Mouse (Mus musculus): ENCODE measurements around the gene Bfsp2. TPM values are rescaled to one million over a fixed set of nuclear protein-coding genes. Genes with fewer than 3 reads are reported as not detected.
"Not testable (repeated sequence)": the region's sequence is repeated elsewhere in the genome, so short reads cannot be mapped to it uniquely, and the experiment has no call there.

Gene Bfsp2
- polyA plus RNA-seq, 1 experiment from 2014 or later: 2.2 TPM

DNA sequence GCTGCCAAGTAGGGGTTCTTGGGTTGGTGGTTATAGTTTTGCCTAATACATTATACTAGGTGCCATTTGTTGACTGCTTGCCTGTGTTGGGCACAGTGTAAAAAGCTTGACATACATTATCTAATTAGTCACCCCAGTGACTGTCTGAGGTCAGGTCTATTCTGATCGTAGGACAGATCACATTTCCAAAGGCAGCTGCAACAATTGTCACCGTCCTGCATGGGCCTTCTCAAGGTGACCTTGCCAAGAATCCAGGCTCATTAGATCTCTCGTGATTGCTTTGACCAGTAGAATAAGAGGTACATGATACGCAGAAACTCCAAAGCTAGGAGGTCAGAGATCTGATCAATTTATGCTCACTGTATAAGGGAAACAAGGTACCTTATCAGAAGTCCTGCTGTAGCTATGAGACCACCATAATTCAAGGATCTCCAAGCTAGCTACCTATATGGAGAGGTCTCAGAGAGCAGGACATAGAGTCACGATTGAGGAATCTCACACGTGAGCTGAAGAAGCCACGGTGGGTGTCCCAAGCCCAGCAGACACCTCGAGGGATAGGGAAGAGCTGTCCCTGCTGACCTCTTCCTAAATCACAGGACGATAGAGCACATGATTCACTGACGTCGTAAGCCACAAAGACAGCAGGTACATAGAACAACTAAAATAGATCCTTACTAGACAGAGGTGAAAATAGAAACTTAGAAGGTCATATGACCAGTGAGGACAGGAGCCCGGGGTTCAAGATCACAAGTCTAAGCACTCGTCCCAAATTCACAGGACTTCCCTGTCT is 49.6 kb downstream of the Bfsp2 start:
- Histone ChIP-seq H3K27ac (ENCODE audit: low read length) (no peak overlapping the region), H3K27me3 (ENCODE audit: control insufficient read depth, insufficient read depth, low read depth, low read length) (no peaks in the 10 kb centered on the region), H3K4me3 (ENCODE audit: low read depth, low read length) (no peak overlapping the region), H3K9ac (ENCODE audit: low read depth, low read length) (no peak overlapping the region), H3K9me3 (replicated peaks; ENCODE audit: control insufficient read depth, low read length, poor library complexity, severe bottlenecking) (no peaks in the 10 kb centered on the region), H3K4me2 (ENCODE audit: low read length) (no peak overlapping the region), H3K4me1 (ENCODE audit: control insufficient read depth, insufficient read depth, low read length) (0 out of 2 replicates have a peak, but pooled peaks cover 2% of the 10 kb centered on the region), H3K36me3 (ENCODE audit: control insufficient read depth, insufficient read depth, low read length) (no peaks in the 10 kb centered on the region)
- 88% methylated on average over 13 of the region's 13 CpGs for WGBS
- no peak for ATAC-seq

DNA sequence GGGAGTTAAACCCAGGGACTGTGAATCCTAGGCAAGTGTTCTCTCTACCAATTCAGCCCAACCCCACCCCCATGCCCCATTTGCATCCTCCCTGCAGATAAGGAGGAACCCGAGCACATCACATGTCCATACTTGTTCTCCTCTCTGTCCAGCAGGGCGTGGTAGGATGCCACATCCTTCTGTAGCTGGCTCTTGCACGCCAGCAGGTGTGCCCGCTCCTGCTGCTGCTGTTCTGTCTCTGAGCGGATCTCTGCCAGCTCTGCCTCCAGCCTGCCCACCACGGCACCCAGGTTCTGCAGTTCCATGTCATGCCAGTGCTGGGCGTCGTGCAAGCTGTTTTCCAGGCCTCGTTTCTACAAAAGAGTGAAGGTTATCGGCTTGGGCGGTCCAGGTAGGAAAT is 53.8 kb downstream of the Bfsp2 start:
- no peak for ATAC-seq
- Histone ChIP-seq H3K9ac (ENCODE audit: low read depth, low read length) (no peak overlapping the region), H3K36me3 (ENCODE audit: control insufficient read depth, insufficient read depth, low read length) (no peaks in the 10 kb centered on the region), H3K27ac (ENCODE audit: low read length) (no peak overlapping the region), H3K4me3 (ENCODE audit: low read depth, low read length) (no peak overlapping the region), H3K4me2 (ENCODE audit: low read length) (no peak overlapping the region), H3K4me1 (ENCODE audit: control insufficient read depth, insufficient read depth, low read length) (peaks cover 9% of the 10 kb centered on the region), H3K9me3 (replicated peaks; ENCODE audit: control insufficient read depth, low read length, poor library complexity, severe bottlenecking) (no peaks in the 10 kb centered on the region), H3K27me3 (ENCODE audit: control insufficient read depth, insufficient read depth, low read depth, low read length) (no peaks in the 10 kb centered on the region)
- WGBS: 83% methylated on average over 11 of the region's 11 CpGs

DNA sequence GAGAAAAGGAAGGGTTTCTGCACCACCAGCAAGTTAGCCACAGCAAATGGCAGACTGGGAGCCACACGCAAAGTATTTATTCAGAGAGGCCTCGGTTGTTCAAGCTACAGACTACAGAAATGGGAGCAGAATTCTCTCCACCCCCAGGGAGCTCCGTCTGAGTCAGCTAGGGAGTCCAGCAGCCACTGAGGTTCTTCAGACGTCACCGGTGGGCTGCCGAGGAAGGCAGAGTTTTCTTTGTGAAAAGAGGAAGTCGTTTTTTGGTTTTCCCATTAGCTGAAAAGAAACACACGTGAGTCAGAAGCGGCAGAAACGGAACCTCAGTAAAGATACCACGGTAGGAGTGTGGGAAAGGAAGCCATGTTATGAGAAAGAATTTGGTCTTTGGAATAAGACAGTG is 55.4 kb downstream of the Bfsp2 start:
- no peak overlapping the region for H3K27ac ChIP-seq (ENCODE audit: low read length)
- H3K4me2 ChIP-seq (ENCODE audit: low read length): no peak overlapping the region
- H3K36me3 ChIP-seq (ENCODE audit: control insufficient read depth, insufficient read depth, low read length): no peaks in the 10 kb centered on the region
- H3K4me1 ChIP-seq (ENCODE audit: control insufficient read depth, insufficient read depth, low read length): peaks cover 16% of the 10 kb centered on the region
- H3K27me3 ChIP-seq (ENCODE audit: control insufficient read depth, insufficient read depth, low read depth, low read length): no peaks in the 10 kb centered on the region
- WGBS: 85% methylated on average over 11 of the region's 11 CpGs
- no peak overlapping the region for H3K9ac ChIP-seq (ENCODE audit: low read depth, low read length)
- no peaks in the 10 kb centered on the region for H3K9me3 ChIP-seq (replicated peaks; ENCODE audit: control insufficient read depth, low read length, poor library complexity, severe bottlenecking)
- no peak overlapping the region for H3K4me3 ChIP-seq (ENCODE audit: low read depth, low read length)
- no peak for ATAC-seq

DNA sequence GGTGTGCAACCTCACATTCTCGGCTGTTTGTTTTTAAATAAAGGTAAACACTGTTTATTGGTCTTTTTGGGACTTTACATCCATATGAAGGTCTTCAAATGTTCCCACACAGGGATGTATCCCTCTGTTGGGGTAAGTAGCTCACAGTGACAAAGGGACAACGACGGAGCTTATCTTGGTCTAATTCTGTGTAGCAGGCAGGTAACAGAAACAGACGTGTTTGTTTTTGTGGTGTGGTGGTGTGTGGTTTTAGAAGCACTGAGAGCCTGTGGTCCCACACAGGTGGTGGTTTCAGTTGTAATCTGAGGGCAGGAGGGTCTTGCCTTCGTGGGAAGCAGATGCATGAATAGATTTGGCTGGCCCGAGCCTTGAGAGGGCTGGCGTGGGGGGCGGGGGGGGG is 56.3 kb downstream of the Bfsp2 start:
- Histone ChIP-seq H3K4me1 (ENCODE audit: control insufficient read depth, insufficient read depth, low read length) (peaks cover 16% of the 10 kb centered on the region), H3K27me3 (ENCODE audit: control insufficient read depth, insufficient read depth, low read depth, low read length) (no peaks in the 10 kb centered on the region), H3K36me3 (ENCODE audit: control insufficient read depth, insufficient read depth, low read length) (no peaks in the 10 kb centered on the region), H3K9me3 (replicated peaks; ENCODE audit: control insufficient read depth, low read length, poor library complexity, severe bottlenecking) (no peaks in the 10 kb centered on the region), H3K4me2 (ENCODE audit: low read length) (no peak overlapping the region), H3K27ac (ENCODE audit: low read length) (0 out of 2 replicates have a peak overlapping the region, but pooled peaks have one; percentile 50), H3K9ac (ENCODE audit: low read depth, low read length) (no peak overlapping the region), H3K4me3 (ENCODE audit: low read depth, low read length) (no peak overlapping the region)
- no peak for ATAC-seq
- 81% methylated on average over 7 of the region's 8 CpGs for WGBS

DNA sequence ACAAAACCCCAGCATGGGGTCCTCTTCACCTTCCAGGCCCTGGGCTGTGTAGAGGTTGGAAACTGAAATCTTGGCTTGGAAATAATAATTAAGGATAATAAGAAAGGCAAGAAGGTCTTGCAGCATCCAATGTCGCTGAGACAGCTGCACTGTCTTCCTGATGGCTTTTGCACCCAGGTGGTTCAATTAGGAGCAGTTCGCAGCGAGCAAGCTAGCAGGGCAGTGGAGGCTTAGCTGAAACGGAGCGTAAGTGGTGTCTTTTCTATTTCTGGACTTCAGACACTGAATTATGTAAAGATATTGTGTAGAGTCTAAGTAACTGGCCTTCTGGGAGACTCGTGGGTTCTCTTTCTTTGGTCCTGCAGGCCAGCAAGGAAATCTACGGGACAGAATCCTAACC is 56.8 kb downstream of the Bfsp2 start:
- Histone ChIP-seq H3K27ac (ENCODE audit: low read length) (peak overlapping the region; percentile 50; the same call in 1 of the 2 replicates), H3K9ac (ENCODE audit: low read depth, low read length) (no peak overlapping the region), H3K4me2 (ENCODE audit: low read length) (no peak overlapping the region), H3K36me3 (ENCODE audit: control insufficient read depth, insufficient read depth, low read length) (no peaks in the 10 kb centered on the region), H3K4me1 (ENCODE audit: control insufficient read depth, insufficient read depth, low read length) (peaks cover 16% of the 10 kb centered on the region), H3K9me3 (replicated peaks; ENCODE audit: control insufficient read depth, low read length, poor library complexity, severe bottlenecking) (no peaks in the 10 kb centered on the region), H3K4me3 (ENCODE audit: low read depth, low read length) (no peak overlapping the region), H3K27me3 (ENCODE audit: control insufficient read depth, insufficient read depth, low read depth, low read length) (no peaks in the 10 kb centered on the region)
- ATAC-seq: peak; percentile 51
- 52% methylated on average over 7 of the region's 7 CpGs for WGBS

DNA sequence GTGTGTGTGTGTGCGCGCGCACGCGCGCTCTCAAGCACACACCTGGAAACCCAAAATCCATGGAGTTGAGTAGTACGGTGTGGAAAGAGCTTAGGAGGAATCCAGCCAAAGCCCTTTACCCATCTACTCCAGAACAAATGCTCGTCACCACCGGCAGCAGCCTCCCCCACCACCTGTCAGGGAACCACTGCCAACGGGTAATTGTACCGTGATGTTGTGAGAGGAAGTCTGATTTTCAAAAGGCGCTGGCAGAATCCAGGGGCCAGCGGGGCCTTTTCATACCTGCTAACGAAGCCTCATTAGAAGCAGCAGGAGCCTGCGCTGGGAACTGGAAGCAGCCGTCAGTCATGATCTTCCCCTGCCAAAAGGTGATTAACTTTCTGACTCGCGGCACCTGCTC is 57.4 kb downstream of the Bfsp2 start:
- peak; percentile 69 for ATAC-seq
- H3K4me2 ChIP-seq (ENCODE audit: low read length): peak overlapping the region; percentile 9; the same call in 1 of the 2 replicates
- H3K27me3 ChIP-seq (ENCODE audit: control insufficient read depth, insufficient read depth, low read depth, low read length): no peaks in the 10 kb centered on the region
- H3K4me3 ChIP-seq (ENCODE audit: low read depth, low read length): no peak overlapping the region
- peaks cover 16% of the 10 kb centered on the region for H3K4me1 ChIP-seq (ENCODE audit: control insufficient read depth, insufficient read depth, low read length)
- no peaks in the 10 kb centered on the region for H3K9me3 ChIP-seq (replicated peaks; ENCODE audit: control insufficient read depth, low read length, poor library complexity, severe bottlenecking)
- H3K36me3 ChIP-seq (ENCODE audit: control insufficient read depth, insufficient read depth, low read length): no peaks in the 10 kb centered on the region
- no peak overlapping the region for H3K9ac ChIP-seq (ENCODE audit: low read depth, low read length)
- H3K27ac ChIP-seq (ENCODE audit: low read length): peak overlapping the region; percentile 56
- 48% methylated on average over 18 of the region's 18 CpGs for WGBS

DNA sequence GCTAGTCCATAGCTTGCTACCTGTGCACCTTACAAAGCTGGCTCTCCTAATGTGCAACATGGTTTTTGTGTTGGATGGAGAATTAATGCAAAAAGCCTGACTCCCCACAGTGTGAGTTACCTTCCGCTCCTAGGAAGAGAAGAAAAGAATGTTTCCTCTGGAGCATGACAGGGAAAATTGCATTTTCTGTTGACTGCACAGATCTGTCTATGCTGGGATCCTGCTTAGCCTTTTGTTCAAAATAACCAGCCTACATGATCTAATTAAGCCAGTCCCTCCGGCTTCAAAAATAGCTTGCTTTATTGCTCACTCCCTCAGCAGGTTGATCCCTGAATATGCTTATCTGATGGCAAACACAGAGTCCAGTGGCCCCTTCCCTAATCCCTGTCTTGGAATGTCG is 59.4 kb downstream of the Bfsp2 start:
- WGBS: 15% methylated on average over 3 of the region's 3 CpGs
- Histone ChIP-seq H3K36me3 (ENCODE audit: control insufficient read depth, insufficient read depth, low read length) (no peaks in the 10 kb centered on the region), H3K4me1 (ENCODE audit: control insufficient read depth, insufficient read depth, low read length) (peaks cover 16% of the 10 kb centered on the region), H3K27ac (ENCODE audit: low read length) (peak overlapping the region; percentile 38; the same call in 1 of the 2 replicates), H3K4me3 (ENCODE audit: low read depth, low read length) (no peak overlapping the region), H3K9me3 (replicated peaks; ENCODE audit: control insufficient read depth, low read length, poor library complexity, severe bottlenecking) (no peaks in the 10 kb centered on the region), H3K9ac (ENCODE audit: low read depth, low read length) (no peak overlapping the region), H3K27me3 (ENCODE audit: control insufficient read depth, insufficient read depth, low read depth, low read length) (no peaks in the 10 kb centered on the region), H3K4me2 (ENCODE audit: low read length) (no peak overlapping the region)
- no peak for ATAC-seq

DNA sequence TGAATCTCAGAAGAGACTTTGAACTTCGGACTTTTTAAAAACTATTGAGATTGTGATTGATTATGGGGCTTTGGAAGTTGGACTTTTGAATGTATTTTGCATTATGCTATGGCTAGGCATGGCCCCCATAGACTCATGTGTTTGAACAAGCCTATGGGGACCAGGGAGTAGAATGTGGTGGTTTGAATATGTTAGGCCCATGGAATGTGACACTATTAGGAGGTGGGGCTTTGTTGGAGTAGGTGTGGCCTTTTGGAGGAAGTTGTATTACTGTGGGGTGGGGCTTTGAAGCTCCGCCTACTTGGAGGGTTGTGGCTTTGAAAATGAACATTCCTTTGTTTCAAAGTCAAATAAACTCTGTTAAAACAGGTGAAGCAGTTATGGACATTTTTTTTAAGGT is 61.4 kb downstream of the Bfsp2 start:
- no peaks in the 10 kb centered on the region for H3K27me3 ChIP-seq (ENCODE audit: control insufficient read depth, insufficient read depth, low read depth, low read length)
- no peak overlapping the region for H3K4me3 ChIP-seq (ENCODE audit: low read depth, low read length)
- no peak overlapping the region for H3K27ac ChIP-seq (ENCODE audit: low read length)
- peaks cover 22% of the 10 kb centered on the region for H3K4me1 ChIP-seq (ENCODE audit: control insufficient read depth, insufficient read depth, low read length)
- WGBS: 94% methylated on average over 2 of the region's 2 CpGs
- no peak overlapping the region for H3K4me2 ChIP-seq (ENCODE audit: low read length)
- H3K9ac ChIP-seq (ENCODE audit: low read depth, low read length): no peak overlapping the region
- H3K9me3 ChIP-seq (replicated peaks; ENCODE audit: control insufficient read depth, low read length, poor library complexity, severe bottlenecking): no peaks in the 10 kb centered on the region
- H3K36me3 ChIP-seq (ENCODE audit: control insufficient read depth, insufficient read depth, low read length): no peaks in the 10 kb centered on the region
- ATAC-seq: no peak

DNA sequence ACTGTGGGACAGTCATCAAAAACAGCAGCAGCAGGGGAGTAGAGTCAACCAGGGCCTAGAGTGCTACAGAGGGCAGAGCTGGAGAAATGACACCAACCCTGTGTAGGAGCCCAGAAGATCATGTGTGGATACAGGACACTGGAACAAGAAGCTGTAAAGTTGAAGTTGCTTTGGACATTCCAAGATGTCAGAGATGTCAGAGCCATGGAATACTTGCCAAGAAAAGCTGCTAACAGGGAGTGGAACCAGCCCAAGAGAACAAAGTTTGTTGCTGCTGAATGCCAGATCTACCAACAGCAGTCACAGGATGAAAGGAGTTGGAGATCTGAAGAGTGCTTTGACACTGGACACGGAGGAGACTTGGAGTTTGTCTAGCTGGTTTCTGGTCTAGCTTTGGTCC is 62.0 kb downstream of the Bfsp2 start:
- H3K27ac ChIP-seq (ENCODE audit: low read length): not testable (repeated sequence)

More for the DNA sequence above, 62.0 kb downstream of the Bfsp2 start:
- not testable (repeated sequence) for ATAC-seq; H3K27me3 ChIP-seq (ENCODE audit: control insufficient read depth, insufficient read depth, low read depth, low read length); H3K4me2 ChIP-seq (ENCODE audit: low read length); H3K4me3 ChIP-seq (ENCODE audit: low read depth, low read length); H3K9me3 ChIP-seq (replicated peaks; ENCODE audit: control insufficient read depth, low read length, poor library complexity, severe bottlenecking); H3K36me3 ChIP-seq (ENCODE audit: control insufficient read depth, insufficient read depth, low read length); H3K9ac ChIP-seq (ENCODE audit: low read depth, low read length)
- H3K4me1 ChIP-seq (ENCODE audit: control insufficient read depth, insufficient read depth, low read length): peaks cover 25% of the 10 kb centered on the region
- WGBS: 87% methylated on average over 1 of the region's 1 CpGs

Measured in midbrain, embryonic 16.5 days (tissue).